Comparison of ENCODE assay signal across 8 mouse cellular contexts in genomic region chr16:4684457-4684791, GRCm38 (mm10). TPM values are rescaled to one million over a fixed set of nuclear protein-coding genes. Genes with fewer than 3 reads are reported as not detected.
DNase-seq lines count a peak whose midpoint lies in the region; ATAC-seq and TF ChIP-seq lines count a peak whose summit lies in the region.

No protein-coding gene starts in this region.

- no peak for TF ChIP-seq POLR2A in lung, adult 2 months (IDR thresholded peaks at IDR 0.05; ENCODE audit: borderline replicate concordance, extremely low read depth, low read depth, low read length)

- 0 out of 2 replicates have a peak overlapping the region, but pooled peaks have one; percentile 83 for H3K27ac ChIP-seq in embryonic facial prominence, embryonic 12.5 days
- peak overlapping the region; percentile 81; the same call in 1 of the 2 replicates for H3K27ac ChIP-seq in intestine, embryonic 15.5 days
- no peak overlapping the region for H3K27ac ChIP-seq in neural tube, embryonic 12.5 days

- 3% methylated on average over 9 of the region's 9 CpGs for WGBS in lung, adult 2 months
- under 1% methylated on average over 9 of the region's 9 CpGs for WGBS in embryonic facial prominence, embryonic 12.5 days
- 1% methylated on average over 9 of the region's 9 CpGs for whole genome bisulfite sequencing in intestine, embryonic 15.5 days
- WGBS in neural tube, embryonic 12.5 days, result under 1% methylated on average over 9 of the region's 9 CpGs

- H3K36me3 ChIP-seq in embryonic facial prominence, embryonic 12.5 days, result peaks cover 20% of the 10 kb centered on the region
- peaks cover 9% of the 10 kb centered on the region for H3K36me3 ChIP-seq in intestine, embryonic 15.5 days
- peaks cover 18% of the 10 kb centered on the region for H3K36me3 ChIP-seq in neural tube, embryonic 12.5 days

- H3K27me3 ChIP-seq in embryonic facial prominence, embryonic 12.5 days, result no peaks in the 10 kb centered on the region
- no peaks in the 10 kb centered on the region for H3K27me3 ChIP-seq in intestine, embryonic 15.5 days (replicated peaks)
- H3K27me3 ChIP-seq in neural tube, embryonic 12.5 days (replicated peaks), result no peaks in the 10 kb centered on the region

- H3K4me3 ChIP-seq in lung, adult 2 months (replicated peaks; ENCODE audit: extremely low read depth, low read depth, low read length), result peak overlapping the region; percentile 68
- H3K4me3 ChIP-seq in embryonic facial prominence, embryonic 12.5 days, result peak overlapping the region; percentile 90
- peak overlapping the region; percentile 98 for H3K4me3 ChIP-seq in intestine, embryonic 15.5 days (replicated peaks)
- H3K4me3 ChIP-seq in neural tube, embryonic 12.5 days, result peak overlapping the region; percentile 88

- no peak for TF ChIP-seq CTCF in lung, adult 2 months (IDR thresholded peaks at IDR 0.05; ENCODE audit: insufficient read depth, low read length)

- H3K4me1 ChIP-seq in lung, adult 2 months (ENCODE audit: control insufficient read depth, insufficient read depth, low read length), result peaks cover 4% of the 10 kb centered on the region
- peaks cover 10% of the 10 kb centered on the region for H3K4me1 ChIP-seq in embryonic facial prominence, embryonic 12.5 days
- peaks cover 6% of the 10 kb centered on the region; the same call in 1 of the 2 replicates for H3K4me1 ChIP-seq in intestine, embryonic 15.5 days (replicated peaks)
- peaks cover 8% of the 10 kb centered on the region for H3K4me1 ChIP-seq in neural tube, embryonic 12.5 days

- H3K4me2 ChIP-seq in embryonic facial prominence, embryonic 12.5 days (replicated peaks), result peak overlapping the region; percentile 80
- H3K4me2 ChIP-seq in intestine, embryonic 15.5 days (replicated peaks), result peak overlapping the region; percentile 85
- peak overlapping the region; percentile 92 for H3K4me2 ChIP-seq in neural tube, embryonic 12.5 days (replicated peaks)

- ATAC-seq in embryonic facial prominence, embryonic 12.5 days (ENCODE audit: insufficient number of reproducible peaks, insufficient read depth, low FRiP score, low TSS enrichment), result no peak
- no peak; the same call in 1 of the 2 replicates for ATAC-seq in intestine, embryonic 15.5 days
- no peak; the same call in 1 of the 2 replicates for ATAC-seq in neural tube, embryonic 12.5 days (ENCODE audit: low FRiP score, low read depth)
- ATAC-seq in monocyte, adult 5-6 weeks (replicated peaks; ENCODE audit: insufficient number of reproducible peaks, low FRiP score, low TSS enrichment, poor library complexity, severe bottlenecking), result no peak

- DNase-seq in lung, adult 2 months, result no peak
- no peak for DNase-seq in lung, adult 18-20 months
- no peak for DNase-seq in frontal cortex, postnatal 14 days (ENCODE audit: low spot score in 2 of 2)
- no peak for DNase-seq in cerebellum, adult 11-12 months

- peak overlapping the region; percentile 83 for H3K9ac ChIP-seq in embryonic facial prominence, embryonic 12.5 days
- H3K9ac ChIP-seq in intestine, embryonic 15.5 days, result peak overlapping the region; percentile 97
- H3K9ac ChIP-seq in neural tube, embryonic 12.5 days, result peak overlapping the region; percentile 81

- no peaks in the 10 kb centered on the region for H3K9me3 ChIP-seq in embryonic facial prominence, embryonic 12.5 days
- H3K9me3 ChIP-seq in intestine, embryonic 15.5 days, result no peaks in the 10 kb centered on the region
- H3K9me3 ChIP-seq in neural tube, embryonic 12.5 days, result no peaks in the 10 kb centered on the region

RNA-seq across cellular contexts. Expression of gene Coro7, which starts 4.8 kb away (rescaled TPM):
- 60.6 and 60.9 TPM in 2 replicates for polyA plus RNA-seq in lung, adult 2 months (2012; rRNA removed)
- 18.2 and 23.1 TPM in 2 replicates for polyA plus RNA-seq in embryonic facial prominence, embryonic 12.5 days (2016; fragmentation: Nextera tagmentation; extraction: Ambion mirVana)
- 22.7 and 23.2 TPM in 2 replicates for polyA plus RNA-seq in intestine, embryonic 15.5 days (2015; fragmentation: Nextera tagmentation; extraction: Ambion mirVana)
- polyA plus RNA-seq in neural tube, embryonic 12.5 days (2016; fragmentation: Nextera tagmentation; extraction: Ambion mirVana), result 23.6 and 31.2 TPM in 2 replicates
- total RNA-seq in monocyte, adult 5-6 weeks (2017), result 28.4 to 62.6 TPM (median 29.8 TPM) in 3 replicates

RNA-seq across cellular contexts. Expression of gene Nmral1, which starts 34.7 kb away (rescaled TPM):
- 4.4 and 5.2 TPM in 2 replicates for polyA plus RNA-seq in lung, adult 2 months (2012; rRNA removed)
- polyA plus RNA-seq in embryonic facial prominence, embryonic 12.5 days (2016; fragmentation: Nextera tagmentation; extraction: Ambion mirVana), result 124 and 135 TPM in 2 replicates
- 48.5 and 50.7 TPM in 2 replicates for polyA plus RNA-seq in intestine, embryonic 15.5 days (2015; fragmentation: Nextera tagmentation; extraction: Ambion mirVana)
- polyA plus RNA-seq in neural tube, embryonic 12.5 days (2016; fragmentation: Nextera tagmentation; extraction: Ambion mirVana), result 98.7 and 105 TPM in 2 replicates
- total RNA-seq in monocyte, adult 5-6 weeks (2017), result 3.7 to 12.2 TPM (median 6.1 TPM) in 3 replicates

RNA-seq across cellular contexts. Expression of gene Hmox2, which starts 41.7 kb away (rescaled TPM):
- polyA plus RNA-seq in lung, adult 2 months (2012; rRNA removed), result 21.3 and 32.1 TPM in 2 replicates
- polyA plus RNA-seq in embryonic facial prominence, embryonic 12.5 days (2016; fragmentation: Nextera tagmentation; extraction: Ambion mirVana), result 102 and 105 TPM in 2 replicates
- polyA plus RNA-seq in intestine, embryonic 15.5 days (2015; fragmentation: Nextera tagmentation; extraction: Ambion mirVana), result 90.4 and 91.7 TPM in 2 replicates
- polyA plus RNA-seq in neural tube, embryonic 12.5 days (2016; fragmentation: Nextera tagmentation; extraction: Ambion mirVana), result 88.9 and 90.0 TPM in 2 replicates
- 80.8 to 103 TPM (median 93.4 TPM) in 3 replicates for total RNA-seq in monocyte, adult 5-6 weeks (2017)

RNA-seq across cellular contexts. Expression of gene Dnaja3, which starts 44.6 kb away (rescaled TPM):
- polyA plus RNA-seq in lung, adult 2 months (2012; rRNA removed), result 16.1 and 21.2 TPM in 2 replicates
- 57.1 and 59.8 TPM in 2 replicates for polyA plus RNA-seq in embryonic facial prominence, embryonic 12.5 days (2016; fragmentation: Nextera tagmentation; extraction: Ambion mirVana)
- polyA plus RNA-seq in intestine, embryonic 15.5 days (2015; fragmentation: Nextera tagmentation; extraction: Ambion mirVana), result 86.5 and 92.1 TPM in 2 replicates
- polyA plus RNA-seq in neural tube, embryonic 12.5 days (2016; fragmentation: Nextera tagmentation; extraction: Ambion mirVana), result 51.5 and 56.4 TPM in 2 replicates
- total RNA-seq in monocyte, adult 5-6 weeks (2017), result 25.9 to 34.1 TPM (median 26.3 TPM) in 3 replicates

RNA-seq across cellular contexts. Expression of gene Vasn, which starts 44.7 kb away (rescaled TPM):
- polyA plus RNA-seq in lung, adult 2 months (2012; rRNA removed), result 86.4 and 91.1 TPM in 2 replicates
- 23.4 and 24.1 TPM in 2 replicates for polyA plus RNA-seq in embryonic facial prominence, embryonic 12.5 days (2016; fragmentation: Nextera tagmentation; extraction: Ambion mirVana)
- polyA plus RNA-seq in intestine, embryonic 15.5 days (2015; fragmentation: Nextera tagmentation; extraction: Ambion mirVana), result 14.1 and 15.1 TPM in 2 replicates
- polyA plus RNA-seq in neural tube, embryonic 12.5 days (2016; fragmentation: Nextera tagmentation; extraction: Ambion mirVana), result 10.9 and 11.3 TPM in 2 replicates
- total RNA-seq in monocyte, adult 5-6 weeks (2017), result 0.19 to 0.43 TPM (median 0.39 TPM) in 3 replicates
